8 mouse cellular contexts compared by ENCODE assay signal in genomic region chr16:20701729-20702521, GRCm38 (mm10). TPM values are rescaled to one million over a fixed set of nuclear protein-coding genes. Genes with fewer than 3 reads are reported as not detected.
DNase-seq lines count a peak whose midpoint lies in the region; ATAC-seq lines count a peak whose summit lies in the region.

No protein-coding gene starts in this region.

- H3K27ac ChIP-seq in midbrain, embryonic 11.5 days (ENCODE audit: low read depth, low read length): peak overlapping the region; percentile 61

- peak; percentile 87 for DNase-seq in heart, adult 11 months
- no peak for DNase-seq in heart, adult 18-20 months
- peak; percentile 43 for DNase-seq in ES-CJ7 (ENCODE audit: low read depth, low spot score)
- DNase-seq in midbrain, embryonic 11.5 days (ENCODE audit: low spot score, missing footprints): no peak
- DNase-seq in ovary, postnatal 36 days (ENCODE audit: low spot score): no peak
- DNase-seq in urinary bladder, postnatal 25 days (ENCODE audit: low spot score): no peak
- DNase-seq in kidney, postnatal 14 days: no peak

- H3K4me1 ChIP-seq in midbrain, embryonic 11.5 days (ENCODE audit: control insufficient read depth, insufficient read depth, low read length): peaks cover 21% of the 10 kb centered on the region

- H3K9ac ChIP-seq in midbrain, embryonic 11.5 days (ENCODE audit: low read length): peak overlapping the region; percentile 41

- peak overlapping the region; percentile 15 for H3K4me2 ChIP-seq in midbrain, embryonic 11.5 days

- no peaks in the 10 kb centered on the region for H3K27me3 ChIP-seq in midbrain, embryonic 11.5 days (ENCODE audit: control insufficient read depth, insufficient read depth, low read length)

- ATAC-seq in granulocyte monocyte progenitor cell, adult 5-6 weeks (replicated peaks; ENCODE audit: poor library complexity, severe bottlenecking): peak; percentile 17; the same call in 1 of the 2 replicates
- peak; percentile 64 for ATAC-seq in midbrain, embryonic 11.5 days (ENCODE audit: low FRiP score)

- no peaks in the 10 kb centered on the region for H3K36me3 ChIP-seq in midbrain, embryonic 11.5 days (ENCODE audit: control insufficient read depth, insufficient read depth, low read length)

- no peaks in the 10 kb centered on the region for H3K9me3 ChIP-seq in midbrain, embryonic 11.5 days (ENCODE audit: control insufficient read depth, low read length)

- H3K4me3 ChIP-seq in midbrain, embryonic 11.5 days (ENCODE audit: low read depth, low read length): no peak overlapping the region

- WGBS in midbrain, embryonic 11.5 days: 11% methylated on average over 12 of the region's 12 CpGs

RNA-seq across cellular contexts. Expression of gene Fam131a, which starts 8.9 kb away (rescaled TPM):
- total RNA-seq in heart, adult 18-20 months (2021): 10 to 100 TPM; 19.8 to 31.3 TPM
- total RNA-seq in granulocyte monocyte progenitor cell, adult 5-6 weeks (2014; fragmentation: Nextera tagmentation): 1.6 TPM in 1 of 2 replicates, not detected in the other
- total RNA-seq in granulocyte monocyte progenitor cell, adult 5-6 weeks (2017): 0.43 TPM in 1 of 2 replicates, not detected in the other
- 8.8 and 12.5 TPM in 2 replicates for polyA plus RNA-seq in midbrain, embryonic 11.5 days (2014; fragmentation: Nextera tagmentation; extraction: Ambion mirVana)

RNA-seq across cellular contexts. Expression of gene Polr2h, which starts 15.5 kb away (rescaled TPM):
- 10 to 100 TPM; 11.0 to 13.1 TPM for total RNA-seq in heart, adult 18-20 months (2021)
- 62.4 and 81.5 TPM in 2 replicates for total RNA-seq in granulocyte monocyte progenitor cell, adult 5-6 weeks (2014; fragmentation: Nextera tagmentation)
- total RNA-seq in granulocyte monocyte progenitor cell, adult 5-6 weeks (2017): 61.8 and 91.6 TPM in 2 replicates
- polyA plus RNA-seq in midbrain, embryonic 11.5 days (2014; fragmentation: Nextera tagmentation; extraction: Ambion mirVana): 104 and 119 TPM in 2 replicates

RNA-seq across cellular contexts. Expression of gene Clcn2, which starts 15.6 kb away (rescaled TPM):
- 1 to 10 TPM; 1.2 to 1.6 TPM for total RNA-seq in heart, adult 18-20 months (2021)
- 2.6 and 6.0 TPM in 2 replicates for total RNA-seq in granulocyte monocyte progenitor cell, adult 5-6 weeks (2014; fragmentation: Nextera tagmentation)
- 1.9 and 3.8 TPM in 2 replicates for total RNA-seq in granulocyte monocyte progenitor cell, adult 5-6 weeks (2017)
- polyA plus RNA-seq in midbrain, embryonic 11.5 days (2014; fragmentation: Nextera tagmentation; extraction: Ambion mirVana): 15.1 and 16.0 TPM in 2 replicates

RNA-seq across cellular contexts. Expression of gene Chrd, which starts 31.0 kb away (rescaled TPM):
- 1 to 10 TPM; 1.7 to 2.0 TPM for total RNA-seq in heart, adult 18-20 months (2021)
- total RNA-seq in granulocyte monocyte progenitor cell, adult 5-6 weeks (2014; fragmentation: Nextera tagmentation): not detected in 2 replicates
- total RNA-seq in granulocyte monocyte progenitor cell, adult 5-6 weeks (2017): not detected in 2 replicates
- 2.6 and 2.7 TPM in 2 replicates for polyA plus RNA-seq in midbrain, embryonic 11.5 days (2014; fragmentation: Nextera tagmentation; extraction: Ambion mirVana)

RNA-seq across cellular contexts. Expression of gene Thpo, which starts 32.4 kb away (rescaled TPM):
- under 1 TPM in 1 of 2 experiments, not detected in 1; 0.18 TPM for total RNA-seq in heart, adult 18-20 months (2021)
- total RNA-seq in granulocyte monocyte progenitor cell, adult 5-6 weeks (2014; fragmentation: Nextera tagmentation): not detected in 2 replicates
- total RNA-seq in granulocyte monocyte progenitor cell, adult 5-6 weeks (2017): not detected in 2 replicates
- 0.37 and 0.71 TPM in 2 replicates for polyA plus RNA-seq in midbrain, embryonic 11.5 days (2014; fragmentation: Nextera tagmentation; extraction: Ambion mirVana)

Comparison
In these comparisons a context has a peak if more than half of its experiments do, and no peak if none do; other contexts are left out.
1. DNase-seq: peak in heart, adult 11 months (single experiment) and ES-CJ7 (single experiment); none in heart, adult 18-20 months (0 of 2), midbrain, embryonic 11.5 days (single experiment), ovary, postnatal 36 days (single experiment), urinary bladder, postnatal 25 days (single experiment) and kidney, postnatal 14 days (single experiment).
2. RNA of gene Fam131a, which starts 8.9 kb away (total RNA-seq): 19.8 to 31.3 TPM in heart, adult 18-20 months; 0.43 to 1.6 TPM in granulocyte monocyte progenitor cell, adult 5-6 weeks; every median in the first group is over 4 times any median in the second.
3. RNA of gene Polr2h, which starts 15.5 kb away (total RNA-seq): 61.8 to 91.6 TPM in granulocyte monocyte progenitor cell, adult 5-6 weeks; 11.0 to 13.1 TPM in heart, adult 18-20 months; every median in the first group is over 4 times any median in the second.